Mouse (Mus musculus): Measurements from ENCODE around the gene Hspb9. TPM values are rescaled to one million over a fixed set of nuclear protein-coding genes. Genes with fewer than 3 reads are reported as not detected.

Hspb9 gene
- polyA plus RNA-seq, 1 experiment from 2014 or later = not detected

DNA sequence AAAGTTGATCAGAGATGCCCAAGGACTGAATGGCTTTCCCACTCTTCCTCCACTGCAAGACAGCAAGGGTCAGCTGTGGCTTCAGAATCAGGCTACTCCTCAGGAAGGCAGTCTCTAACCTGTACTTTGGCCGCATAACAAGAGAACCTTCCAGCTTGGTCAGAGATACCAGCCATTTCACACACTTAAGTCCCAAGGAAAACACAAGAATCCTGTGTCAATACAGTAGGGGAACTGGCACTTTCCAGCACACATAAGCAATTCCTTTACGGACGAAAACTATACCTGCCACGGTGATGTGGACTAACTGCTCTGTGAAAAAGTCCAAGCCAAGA lies 23.1 kb downstream of the Hspb9 start:
- Histone ChIP-seq H3K9ac (replicated peaks; ENCODE audit: low read length) (no peak overlapping the region; the same call in 1 of the 2 replicates), H3K36me3 (replicated peaks; ENCODE audit: control insufficient read depth, insufficient read depth, low read depth, low read length) (no peaks in the 10 kb centered on the region), H3K27me3 (ENCODE audit: control insufficient read depth, insufficient read depth, low read length) (no peaks in the 10 kb centered on the region), H3K9me3 (replicated peaks; ENCODE audit: control insufficient read depth, low read length) (no peaks in the 10 kb centered on the region), H3K4me2 (ENCODE audit: low read depth, low read length) (peak overlapping the region; percentile 76; the same call in 1 of the 2 replicates), H3K4me1 (ENCODE audit: control insufficient read depth, insufficient read depth, low read length) (no peaks in the 10 kb centered on the region), H3K27ac (replicated peaks; ENCODE audit: low read depth, low read length) (no peak overlapping the region), H3K4me3 (ENCODE audit: low read depth, low read length) (peak overlapping the region; percentile 89)
- DNase-seq (ENCODE audit: low spot score) (no peak), ATAC-seq (replicated peaks; ENCODE audit: insufficient number of reproducible peaks, low FRiP score, low TSS enrichment, low read depth) (no peak)
- 85% methylated on average over 4 of the region's 4 CpGs for WGBS

DNA sequence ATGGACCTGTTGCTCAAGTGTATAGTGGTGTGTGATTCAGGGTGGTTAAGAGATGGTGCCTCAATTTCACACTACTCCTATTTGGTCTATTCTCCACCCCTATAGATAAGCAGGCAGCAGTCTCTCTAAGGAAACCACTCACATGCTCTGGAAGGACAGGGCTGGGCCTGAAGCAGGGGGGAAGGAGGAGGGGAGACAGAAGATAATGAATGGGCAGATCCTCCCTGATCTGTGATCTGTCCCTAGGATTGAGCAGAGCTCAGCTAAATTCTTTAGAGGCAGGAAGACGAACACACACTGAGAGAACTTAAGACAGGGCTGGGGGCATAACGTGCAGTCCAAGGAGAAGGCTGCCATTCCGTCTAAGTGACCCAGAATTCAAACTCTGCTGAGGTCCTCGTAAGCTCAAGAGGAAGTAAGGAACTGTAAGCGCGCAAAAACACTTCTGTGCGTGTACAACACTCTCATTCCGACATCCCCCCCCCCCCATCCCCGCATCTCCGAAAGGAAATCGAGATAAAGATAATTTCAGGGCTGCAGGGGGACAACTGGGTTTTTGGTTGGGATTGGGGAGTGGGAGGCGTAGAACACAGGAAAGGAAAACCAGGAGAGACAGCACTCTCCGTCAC lies 23.6 kb downstream of the Hspb9 start:
- H3K9me3 ChIP-seq (replicated peaks; ENCODE audit: control insufficient read depth, low read length) = no peaks in the 10 kb centered on the region
- no peak for DNase-seq (ENCODE audit: low spot score)
- peak overlapping the region; percentile 89 for H3K4me3 ChIP-seq (ENCODE audit: low read depth, low read length)
- 3% methylated on average over 13 of the region's 13 CpGs for WGBS
- no peak for ATAC-seq (replicated peaks; ENCODE audit: insufficient number of reproducible peaks, low FRiP score, low TSS enrichment, low read depth)
- peak overlapping the region; percentile 84 for H3K9ac ChIP-seq (replicated peaks; ENCODE audit: low read length)
- H3K27me3 ChIP-seq (ENCODE audit: control insufficient read depth, insufficient read depth, low read length) = no peaks in the 10 kb centered on the region
- H3K27ac ChIP-seq (replicated peaks; ENCODE audit: low read depth, low read length) = no peak overlapping the region
- no peaks in the 10 kb centered on the region for H3K4me1 ChIP-seq (ENCODE audit: control insufficient read depth, insufficient read depth, low read length)
- no peaks in the 10 kb centered on the region for H3K36me3 ChIP-seq (replicated peaks; ENCODE audit: control insufficient read depth, insufficient read depth, low read depth, low read length)
- H3K4me2 ChIP-seq (ENCODE audit: low read depth, low read length) = peak overlapping the region; percentile 76

DNA sequence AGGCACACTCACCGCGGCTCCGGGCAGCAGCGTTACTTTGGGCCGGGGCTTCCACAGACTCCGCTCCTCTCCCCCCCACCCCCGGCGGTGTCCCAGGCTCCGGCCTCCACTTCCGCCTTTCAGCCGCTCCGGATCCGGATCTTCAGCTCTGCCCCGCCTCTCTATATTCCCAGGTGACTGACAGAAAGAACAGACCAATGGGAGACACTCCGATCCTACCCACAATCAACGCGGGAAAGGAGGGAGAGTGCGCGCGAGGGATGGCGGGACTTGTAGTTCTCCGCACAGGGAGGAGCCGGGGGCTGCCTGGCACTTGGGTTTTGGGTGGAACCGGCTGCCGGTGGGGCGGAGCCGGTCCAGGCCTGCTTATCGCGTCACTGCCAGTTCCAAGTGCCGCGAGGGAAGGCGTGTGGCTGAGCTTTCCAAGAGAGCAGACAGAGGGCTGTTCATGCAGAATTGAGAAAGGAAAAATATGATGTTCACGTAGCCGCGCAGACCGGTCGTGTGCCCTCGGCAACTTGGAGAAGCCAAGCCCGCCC lies 24.5 kb downstream of the Hspb9 start, which contains the start of gene Rab5c:
Gene Rab5c (minus strand): TSS at position 150 of the 539 bp plus-strand sequence.
- 0% methylated on average over 35 of the region's 39 CpGs for WGBS
- H3K36me3 ChIP-seq (replicated peaks; ENCODE audit: control insufficient read depth, insufficient read depth, low read depth, low read length) = no peaks in the 10 kb centered on the region
- H3K27me3 ChIP-seq (ENCODE audit: control insufficient read depth, insufficient read depth, low read length) = no peaks in the 10 kb centered on the region
- H3K4me3 ChIP-seq (ENCODE audit: low read depth, low read length) = peak within 1 kb of the TSS; percentile 89
- H3K4me1 ChIP-seq (ENCODE audit: control insufficient read depth, insufficient read depth, low read length) = no peaks in the 10 kb centered on the region
- no peaks in the 10 kb centered on the region for H3K9me3 ChIP-seq (replicated peaks; ENCODE audit: control insufficient read depth, low read length)
- H3K4me2 ChIP-seq (ENCODE audit: low read depth, low read length) = peak within 1 kb of the TSS; percentile 76
- DNase-seq (ENCODE audit: low spot score) (peak; percentile 99), ATAC-seq (replicated peaks; ENCODE audit: insufficient number of reproducible peaks, low FRiP score, low TSS enrichment, low read depth) (peak; percentile 99)
- peak within 1 kb of the TSS; percentile 84 for H3K9ac ChIP-seq (replicated peaks; ENCODE audit: low read length)
- no peak within 1 kb of the TSS for H3K27ac ChIP-seq (replicated peaks; ENCODE audit: low read depth, low read length)

DNA sequence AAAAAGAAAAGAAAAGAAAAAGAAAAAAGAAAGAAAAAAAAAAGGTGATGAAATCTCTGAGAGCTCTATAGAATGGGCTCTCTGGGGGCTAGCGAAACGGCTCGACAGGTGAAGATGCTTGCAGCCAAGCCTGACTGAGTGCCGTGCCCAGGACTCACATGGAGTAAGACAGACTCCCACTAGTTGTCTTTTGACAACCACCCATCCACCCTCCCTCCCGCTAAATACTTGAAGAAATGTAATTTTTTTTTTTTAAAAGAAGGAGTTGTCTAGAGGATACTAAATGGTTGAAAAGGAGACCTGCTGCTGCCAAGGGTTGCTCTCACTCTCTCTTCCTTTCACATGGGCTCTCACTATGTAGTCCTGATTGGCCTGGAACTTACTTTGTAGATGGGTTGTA lies 25.1 kb downstream of the Hspb9 start:
- no peaks in the 10 kb centered on the region for H3K36me3 ChIP-seq (replicated peaks; ENCODE audit: control insufficient read depth, insufficient read depth, low read depth, low read length)
- ATAC-seq (replicated peaks; ENCODE audit: insufficient number of reproducible peaks, low FRiP score, low TSS enrichment, low read depth) = no peak
- H3K4me1 ChIP-seq (ENCODE audit: control insufficient read depth, insufficient read depth, low read length) = no peaks in the 10 kb centered on the region
- H3K27me3 ChIP-seq (ENCODE audit: control insufficient read depth, insufficient read depth, low read length) = no peaks in the 10 kb centered on the region
- no peaks in the 10 kb centered on the region for H3K9me3 ChIP-seq (replicated peaks; ENCODE audit: control insufficient read depth, low read length)
- H3K4me3 ChIP-seq (ENCODE audit: low read depth, low read length) = peak overlapping the region; percentile 89; the same call in 1 of the 2 replicates
- peak overlapping the region; percentile 49; the same call in 1 of the 2 replicates for H3K4me2 ChIP-seq (ENCODE audit: low read depth, low read length)
- H3K27ac ChIP-seq (replicated peaks; ENCODE audit: low read depth, low read length) = no peak overlapping the region
- H3K9ac ChIP-seq (replicated peaks; ENCODE audit: low read length) = no peak overlapping the region
- no peak for DNase-seq (ENCODE audit: low spot score)
- 14% methylated on average over 5 of the region's 5 CpGs for WGBS

DNA sequence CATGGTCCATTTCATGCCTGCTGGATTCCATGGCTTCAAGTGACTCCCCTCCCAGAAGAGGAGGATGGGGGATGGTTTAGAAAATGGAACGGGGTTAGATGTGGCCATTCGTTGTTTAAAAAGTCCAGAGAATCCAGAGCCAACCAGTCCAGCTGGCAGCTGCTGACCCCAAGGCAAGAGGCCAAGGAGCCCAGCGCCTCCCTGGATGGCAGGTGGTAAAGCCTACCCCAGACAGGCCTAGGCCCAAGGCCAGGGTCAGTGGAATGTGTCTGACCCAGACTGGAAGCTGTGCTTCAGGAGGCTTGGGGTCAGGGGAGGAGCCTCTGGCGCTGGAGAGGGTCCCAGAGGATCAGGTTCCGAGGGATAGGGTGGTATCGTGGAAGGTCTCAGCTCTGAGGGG lies 27.7 kb downstream of the Hspb9 start:
- Histone ChIP-seq H3K36me3 (replicated peaks; ENCODE audit: control insufficient read depth, insufficient read depth, low read depth, low read length) (no peaks in the 10 kb centered on the region), H3K27me3 (ENCODE audit: control insufficient read depth, insufficient read depth, low read length) (no peaks in the 10 kb centered on the region), H3K9me3 (replicated peaks; ENCODE audit: control insufficient read depth, low read length) (no peaks in the 10 kb centered on the region), H3K4me2 (ENCODE audit: low read depth, low read length) (no peak overlapping the region), H3K9ac (replicated peaks; ENCODE audit: low read length) (no peak overlapping the region), H3K27ac (replicated peaks; ENCODE audit: low read depth, low read length) (no peak overlapping the region), H3K4me3 (ENCODE audit: low read depth, low read length) (no peak overlapping the region), H3K4me1 (ENCODE audit: control insufficient read depth, insufficient read depth, low read length) (no peaks in the 10 kb centered on the region)
- no peak for ATAC-seq (replicated peaks; ENCODE audit: insufficient number of reproducible peaks, low FRiP score, low TSS enrichment, low read depth)
- DNase-seq (ENCODE audit: low spot score) = no peak
- whole genome bisulfite sequencing = 63% methylated on average over 6 of the region's 6 CpGs

DNA sequence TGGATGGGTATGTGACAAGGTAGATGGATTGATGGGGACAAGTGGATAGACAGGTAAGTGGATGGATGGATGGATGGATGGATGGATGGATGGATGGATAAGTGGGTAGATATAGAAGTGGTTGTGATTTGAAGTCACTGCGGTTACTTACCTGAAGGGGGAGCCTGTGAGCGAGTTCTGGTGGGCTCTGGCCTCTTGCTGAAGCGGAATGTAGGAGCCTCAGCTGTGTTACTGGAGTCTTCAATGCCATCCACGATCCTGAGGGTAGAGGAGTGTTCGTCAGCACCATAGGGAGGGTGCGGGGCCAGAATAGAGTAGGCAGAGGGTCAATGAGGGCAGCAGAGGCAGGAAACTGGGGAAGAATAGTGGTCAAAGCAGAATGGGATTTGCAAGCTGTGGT lies 31.4 kb downstream of the Hspb9 start:
- H3K4me3 ChIP-seq (ENCODE audit: low read depth, low read length) = no peak overlapping the region
- no peaks in the 10 kb centered on the region for H3K36me3 ChIP-seq (replicated peaks; ENCODE audit: control insufficient read depth, insufficient read depth, low read depth, low read length)
- H3K4me2 ChIP-seq (ENCODE audit: low read depth, low read length) = no peak overlapping the region
- DNase-seq (ENCODE audit: low spot score) (peak; percentile 71), ATAC-seq (replicated peaks; ENCODE audit: insufficient number of reproducible peaks, low FRiP score, low TSS enrichment, low read depth) (no peak)
- no peaks in the 10 kb centered on the region for H3K9me3 ChIP-seq (replicated peaks; ENCODE audit: control insufficient read depth, low read length)
- H3K27ac ChIP-seq (replicated peaks; ENCODE audit: low read depth, low read length) = no peak overlapping the region
- no peaks in the 10 kb centered on the region for H3K27me3 ChIP-seq (ENCODE audit: control insufficient read depth, insufficient read depth, low read length)
- no peak overlapping the region for H3K9ac ChIP-seq (replicated peaks; ENCODE audit: low read length)
- H3K4me1 ChIP-seq (ENCODE audit: control insufficient read depth, insufficient read depth, low read length) = no peaks in the 10 kb centered on the region
- 14% methylated on average over 6 of the region's 6 CpGs for WGBS

DNA sequence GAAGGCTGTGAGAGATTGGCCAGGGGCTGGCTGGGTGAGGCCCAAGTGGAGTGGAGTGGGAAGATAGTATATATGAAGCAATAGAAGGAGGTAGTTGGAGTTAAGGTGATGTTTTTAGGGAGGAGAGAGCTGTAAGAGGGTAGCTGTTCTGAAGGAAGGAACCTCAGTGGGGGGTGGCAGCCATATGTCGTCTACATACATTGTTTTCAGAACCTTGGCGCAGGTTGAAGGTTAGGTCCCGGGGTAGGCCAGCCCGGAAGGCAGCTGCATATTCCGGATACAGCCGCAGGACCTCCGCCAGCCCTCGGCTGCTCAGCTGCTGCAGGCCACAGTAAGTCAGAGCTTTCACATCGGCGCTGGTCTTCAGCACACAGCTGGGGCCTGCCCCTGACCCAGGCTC lies 32.9 kb downstream of the Hspb9 start:
- DNase-seq (ENCODE audit: low spot score) = no peak
- 74% methylated on average over 10 of the region's 10 CpGs for WGBS
- Histone ChIP-seq H3K36me3 (replicated peaks; ENCODE audit: control insufficient read depth, insufficient read depth, low read depth, low read length) (no peaks in the 10 kb centered on the region), H3K9me3 (replicated peaks; ENCODE audit: control insufficient read depth, low read length) (no peaks in the 10 kb centered on the region), H3K27ac (replicated peaks; ENCODE audit: low read depth, low read length) (no peak overlapping the region), H3K4me1 (ENCODE audit: control insufficient read depth, insufficient read depth, low read length) (no peaks in the 10 kb centered on the region), H3K27me3 (ENCODE audit: control insufficient read depth, insufficient read depth, low read length) (no peaks in the 10 kb centered on the region), H3K4me2 (ENCODE audit: low read depth, low read length) (no peak overlapping the region), H3K9ac (replicated peaks; ENCODE audit: low read length) (no peak overlapping the region), H3K4me3 (ENCODE audit: low read depth, low read length) (no peak overlapping the region)
- ATAC-seq (replicated peaks; ENCODE audit: insufficient number of reproducible peaks, low FRiP score, low TSS enrichment, low read depth) = no peak

DNA sequence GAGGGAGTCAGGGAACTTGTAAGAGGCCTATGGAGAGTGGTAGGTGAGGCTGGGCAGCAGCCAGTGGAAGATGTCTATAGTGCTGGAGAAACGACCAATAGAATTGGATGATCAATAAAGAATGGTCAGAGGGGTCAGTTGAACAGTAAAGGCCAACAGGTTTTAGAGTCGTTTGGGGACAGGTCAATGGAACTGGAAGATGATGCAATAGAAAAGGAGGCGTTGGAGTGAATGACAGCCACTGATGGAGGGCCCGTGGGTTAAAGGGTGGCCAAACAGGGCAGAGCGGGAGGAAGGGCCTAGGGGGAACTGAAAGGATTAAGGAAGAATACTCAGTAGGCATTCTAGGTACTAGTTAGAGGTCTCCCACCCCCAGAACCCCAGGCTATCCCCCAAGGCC lies 33.5 kb downstream of the Hspb9 start:
- H3K27ac ChIP-seq (replicated peaks; ENCODE audit: low read depth, low read length) = no peak overlapping the region
- no peaks in the 10 kb centered on the region for H3K9me3 ChIP-seq (replicated peaks; ENCODE audit: control insufficient read depth, low read length)
- H3K4me1 ChIP-seq (ENCODE audit: control insufficient read depth, insufficient read depth, low read length) = no peaks in the 10 kb centered on the region
- ATAC-seq (replicated peaks; ENCODE audit: insufficient number of reproducible peaks, low FRiP score, low TSS enrichment, low read depth) (no peak), DNase-seq (ENCODE audit: low spot score) (no peak)
- no peaks in the 10 kb centered on the region for H3K36me3 ChIP-seq (replicated peaks; ENCODE audit: control insufficient read depth, insufficient read depth, low read depth, low read length)
- H3K4me3 ChIP-seq (ENCODE audit: low read depth, low read length) = no peak overlapping the region
- H3K4me2 ChIP-seq (ENCODE audit: low read depth, low read length) = no peak overlapping the region
- no peak overlapping the region for H3K9ac ChIP-seq (replicated peaks; ENCODE audit: low read length)
- WGBS = 72% methylated on average over 5 of the region's 5 CpGs
- no peaks in the 10 kb centered on the region for H3K27me3 ChIP-seq (ENCODE audit: control insufficient read depth, insufficient read depth, low read length)
